Mouse (Mus musculus) C2C12 (cell line): ENCODE data around the gene Onecut3.

Experiments used
- CTCF ChIP-seq: IDR thresholded peaks from one replicate; pipeline ENCODE4 v1.5.1; 2011; ENCODE audit not compliant: control insufficient read depth, insufficient read depth, insufficient read length
- MYOG ChIP-seq: IDR thresholded peaks from one replicate; pipeline ENCODE4 v1.6.1; 2011; ENCODE audit not compliant: control insufficient read depth, insufficient read length; ENCODE audit errors: extremely low read depth

DNA sequence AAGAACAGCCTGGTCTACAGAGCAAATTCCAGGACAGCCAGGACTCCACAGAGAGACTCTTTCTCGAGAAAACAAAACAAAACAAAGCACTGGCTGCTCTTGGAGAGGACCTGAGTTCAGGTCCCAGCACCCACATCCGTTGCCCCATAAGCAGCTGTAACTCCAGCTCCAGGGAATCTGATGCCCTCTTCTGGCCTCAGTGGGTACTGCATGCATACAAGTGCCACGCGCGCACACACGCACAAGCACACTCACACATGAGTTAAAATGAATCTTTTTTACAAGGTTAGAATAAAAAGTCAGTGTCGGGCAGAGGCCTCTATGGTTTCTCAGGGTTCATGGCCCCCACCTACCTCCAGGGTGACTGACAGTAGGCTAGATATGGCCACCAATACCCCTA, 28.7 kb downstream of the Onecut3 start:
- TF ChIP-seq CTCF (no peak), MYOG (no peak)
